Mouse (Mus musculus) embryo, embryonic 11.5 days (tissue): ENCODE results near the gene Gm17018.

ENCODE experiments used
- DNase-seq: peaks from one replicate; pipeline ENCODE4 v3.0.0-alpha.2; 2012; ENCODE audit warnings: low read depth, low spot score

Gm17018 gene

DNA sequence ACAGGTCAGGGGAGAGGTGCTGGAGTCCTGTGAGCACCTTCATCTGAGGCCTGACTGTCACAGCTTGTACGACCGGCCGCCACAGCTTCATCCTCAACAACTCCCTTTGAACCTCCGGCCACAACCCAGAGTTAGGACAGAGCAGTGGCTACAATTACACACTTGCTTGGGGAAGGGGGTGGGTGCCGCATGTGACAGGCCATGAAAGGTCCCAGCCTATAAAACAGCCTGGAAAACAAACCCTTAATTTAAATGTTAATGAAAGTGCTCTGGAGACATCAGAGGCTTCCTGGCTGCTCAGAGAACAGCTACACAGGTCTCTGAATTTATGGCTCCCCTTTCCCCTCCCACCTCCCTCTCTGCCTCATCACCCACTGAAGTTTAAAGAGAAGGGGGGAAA lies 61.7 kb downstream of the Gm17018 start:
- DNase-seq: no peak

- no peak for DNase-seq
Observed at GRCm38 (mm10) chr19:45623710-45624109, 63.3 kb downstream of the Gm17018 start.

DNA sequence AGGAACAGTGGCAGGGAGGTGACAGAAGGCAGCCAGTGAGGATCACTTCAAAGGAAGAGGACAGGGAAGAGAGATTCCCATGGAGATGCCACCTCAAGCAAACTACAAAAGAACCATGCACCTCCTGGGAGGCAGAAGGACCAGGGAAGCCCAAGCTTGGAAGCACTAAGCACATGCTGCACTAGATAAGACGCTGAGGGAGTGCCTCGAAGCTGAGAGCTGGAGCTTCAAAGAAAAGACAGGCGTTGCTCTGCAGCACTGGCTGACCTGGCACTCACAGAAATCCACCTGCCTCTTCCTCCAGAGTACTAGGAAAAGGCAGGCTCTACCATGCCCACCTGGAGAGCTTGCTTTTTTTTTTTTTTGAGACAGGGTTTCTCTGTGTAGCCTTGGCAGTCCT lies 66.6 kb downstream of the Gm17018 start:
- no peak for DNase-seq

DNA sequence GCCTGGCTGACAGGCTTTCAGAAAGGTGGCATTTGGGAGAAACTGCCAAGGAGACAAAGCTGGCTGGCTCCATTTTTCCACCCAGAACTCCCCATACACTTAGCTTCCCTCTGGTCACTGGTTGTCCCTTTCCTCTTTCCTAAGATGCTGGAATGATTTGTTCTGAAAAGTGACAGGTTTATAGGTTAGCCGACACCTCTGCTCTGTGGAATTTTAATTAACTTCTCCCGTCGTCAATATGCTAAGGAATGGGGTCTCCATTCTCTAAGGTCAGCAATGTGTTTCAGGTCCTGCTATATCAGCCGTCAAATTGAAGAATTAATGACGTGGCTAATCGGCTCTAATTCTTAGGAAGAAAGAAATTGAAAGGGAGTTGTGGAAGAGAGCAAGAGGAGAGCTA lies 68.2 kb downstream of the Gm17018 start:
- no peak for DNase-seq

DNA sequence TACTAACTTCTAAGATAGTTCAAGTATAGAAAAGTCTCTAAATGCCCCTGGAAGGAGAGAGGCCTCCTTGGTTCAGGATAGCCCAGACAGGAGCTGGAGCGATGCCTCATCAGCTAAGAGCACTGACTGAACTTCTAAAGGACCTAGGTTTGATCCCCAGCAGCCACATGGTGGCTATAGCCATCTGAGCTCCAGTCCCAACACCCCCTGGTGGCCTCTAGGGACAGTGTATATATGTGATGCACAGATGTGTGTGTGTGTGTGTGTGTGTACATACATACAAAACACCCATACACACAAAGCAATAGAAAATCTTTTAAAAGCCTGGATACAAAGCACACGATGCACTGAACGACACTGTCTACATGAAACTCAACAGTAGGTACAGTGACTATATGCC lies 68.8 kb downstream of the Gm17018 start:
- no peak for DNase-seq
